Mouse (Mus musculus) stomach, embryonic 14.5 days (tissue): ENCODE results near the gene Cbs. TPM values are rescaled to one million over a fixed set of nuclear protein-coding genes. Genes with fewer than 3 reads are reported as not detected.

Experiments
- ATAC-seq: fragments of 200-750 bp; cut with Nextera tagmentation; 2 replicates; pipeline ENCODE4 v1.8.0; 2017; ENCODE audit warnings: low read depth, moderate TSS enrichment; ENCODE audit not compliant: insufficient number of reproducible peaks, insufficient read depth, low FRiP score
- H3K27ac ChIP-seq: fragments of 300-500 bp; sonication (generic); 2 replicates; pipeline ENCODE4 v1.5.1; 2014; ENCODE audit warnings: mild to moderate bottlenecking, low read length, moderate library complexity, mixed read lengths
- H3K27me3 ChIP-seq: fragments of 300-500 bp; sonication (generic); 2 replicates; pipeline ENCODE4 v1.6.1; 2014; ENCODE audit warnings: low read length, control low read depth, mixed read lengths; ENCODE audit not compliant: control insufficient read depth, insufficient read depth
- H3K36me3 ChIP-seq: fragments of 300-500 bp; sonication (generic); 2 replicates; pipeline ENCODE4 v1.6.1; 2014; ENCODE audit warnings: mild to moderate bottlenecking, control low read depth, low read length, moderate library complexity, mixed read lengths; ENCODE audit not compliant: control insufficient read depth, insufficient read depth
- H3K4me1 ChIP-seq: fragments of 300-500 bp; sonication (generic); 2 replicates; pipeline ENCODE4 v1.6.1; 2014; ENCODE audit warnings: low read length, control low read depth, mixed read lengths; ENCODE audit not compliant: control insufficient read depth, insufficient read depth
- H3K4me2 ChIP-seq: fragments of 300-500 bp; sonication (generic); replicated peaks from 2 replicates; pipeline ENCODE4 v1.6.1; 2014; ENCODE audit warnings: low read depth, low read length, control low read depth
- H3K4me3 ChIP-seq: fragments of 300-500 bp; sonication (generic); 2 replicates; pipeline ENCODE4 v1.5.1; 2014; ENCODE audit warnings: low read depth, low read length, control low read depth
- H3K9ac ChIP-seq: fragments of 300-500 bp; sonication (generic); replicated peaks from 2 replicates; pipeline ENCODE4 v1.6.1; 2014; ENCODE audit warnings: low read depth, mild to moderate bottlenecking, control low read depth, low read length, moderate library complexity, mixed read lengths
- H3K9me3 ChIP-seq: fragments of 300-500 bp; sonication (generic); 2 replicates; pipeline ENCODE4 v1.6.1; 2016; ENCODE audit warnings: low read depth, low read length, control low read depth; ENCODE audit not compliant: control insufficient read depth
- WGBS: fragments of 180-500 bp; shearing (Covaris S2); extraction: QIAGEN DNeasy Blood & Tissue Kit; methylation state at CpG from one replicate; pipeline ENCODE4 v1.1.7; 2014; 5-methylcytosine and 5-hydroxymethylcytosine counted together
- polyA plus RNA-seq: library from polyadenylated mRNA; unstranded; fragments of >200 nt; fragmentation: Nextera tagmentation; extraction: Ambion mirVana; gene quantifications from 2 replicates; pipeline ENCODE4 v1.2.1, GENCODE M21; 2014

Gene Cbs
- polyA plus RNA-seq, result 1.3 and 3.6 TPM in 2 replicates

- no peaks in the 10 kb centered on the region for H3K9me3 ChIP-seq
- H3K4me1 ChIP-seq, result peaks cover 5% of the 10 kb centered on the region
- no peaks in the 10 kb centered on the region for H3K36me3 ChIP-seq
- peak within 1 kb of the TSS; percentile 46 for H3K4me3 ChIP-seq
- H3K27me3 ChIP-seq, result no peaks in the 10 kb centered on the region; the same call in 1 of the 2 replicates
- peak within 1 kb of the TSS; percentile 21; the same call in 1 of the 2 replicates for H3K9ac ChIP-seq
- peak; percentile 92 for ATAC-seq
- no peak within 1 kb of the TSS for H3K27ac ChIP-seq
- 2% methylated on average over 55 of the region's 61 CpGs for WGBS
- H3K4me2 ChIP-seq, result peak within 1 kb of the TSS; percentile 99
Measured at GRCm38 (mm10) chr17:31636942-31637811, at the start of gene Cbs. Cbs (minus strand) TSS chr17:31637238.

GRCm38 (mm10) chr17:31686225-31686564 is 49.2 kb upstream of the Cbs start:
- Histone ChIP-seq H3K4me1 (peaks cover 12% of the 10 kb centered on the region), H3K4me2 (peak overlapping the region; percentile 19; the same call in 1 of the 2 replicates), H3K36me3 (no peaks in the 10 kb centered on the region), H3K27me3 (no peaks in the 10 kb centered on the region), H3K27ac (peak overlapping the region; percentile 92), H3K9ac (no peak overlapping the region), H3K4me3 (no peak overlapping the region), H3K9me3 (no peaks in the 10 kb centered on the region)
- WGBS, result 15% methylated on average over 3 of the region's 3 CpGs
- peak; percentile 53; the same call in 1 of the 2 replicates for ATAC-seq

- peak; percentile 62; the same call in 1 of the 2 replicates for ATAC-seq
- Histone ChIP-seq H3K4me1 (peaks cover 12% of the 10 kb centered on the region), H3K9ac (no peak overlapping the region), H3K27me3 (no peaks in the 10 kb centered on the region), H3K4me3 (no peak overlapping the region), H3K36me3 (no peaks in the 10 kb centered on the region), H3K27ac (peak overlapping the region; percentile 92), H3K4me2 (peak overlapping the region; percentile 19; the same call in 1 of the 2 replicates), H3K9me3 (no peaks in the 10 kb centered on the region)
- 16% methylated on average over 17 of the region's 17 CpGs for WGBS
Measured at GRCm38 (mm10) chr17:31685514-31686224, 48.6 kb upstream of the Cbs start.

- whole genome bisulfite sequencing, result 68% methylated on average over 2 of the region's 2 CpGs
- Histone ChIP-seq H3K27me3 (no peaks in the 10 kb centered on the region), H3K9me3 (no peaks in the 10 kb centered on the region), H3K4me3 (no peak overlapping the region), H3K4me2 (no peak overlapping the region), H3K9ac (no peak overlapping the region), H3K4me1 (no peaks in the 10 kb centered on the region), H3K27ac (no peak overlapping the region), H3K36me3 (no peaks in the 10 kb centered on the region)
- no peak for ATAC-seq
Measured at GRCm38 (mm10) chr17:31680450-31680849, 43.4 kb upstream of the Cbs start.

- no peaks in the 10 kb centered on the region for H3K9me3 ChIP-seq
- 0 out of 2 replicates have a peak, but pooled peaks cover 2% of the 10 kb centered on the region for H3K4me1 ChIP-seq
- ATAC-seq, result no peak
- H3K4me2 ChIP-seq, result no peak within 1 kb of the TSS
- no peaks in the 10 kb centered on the region for H3K36me3 ChIP-seq
- H3K4me3 ChIP-seq, result no peak within 1 kb of the TSS
- WGBS, result 67% methylated on average over 8 of the region's 8 CpGs
- H3K9ac ChIP-seq, result no peak within 1 kb of the TSS
- H3K27me3 ChIP-seq, result no peaks in the 10 kb centered on the region
- H3K27ac ChIP-seq, result no peak within 1 kb of the TSS
Measured at GRCm38 (mm10) chr17:31677507-31677906, 40.5 kb upstream of the Cbs start, which contains the start of gene Cryaa. Cryaa (plus strand) TSS chr17:31677807.

GRCm38 (mm10) chr17:31674426-31674825 is 37.4 kb upstream of the Cbs start:
- Histone ChIP-seq H3K9me3 (no peaks in the 10 kb centered on the region), H3K9ac (no peak overlapping the region), H3K27ac (no peak overlapping the region), H3K4me1 (0 out of 2 replicates have a peak, but pooled peaks cover 2% of the 10 kb centered on the region), H3K36me3 (no peaks in the 10 kb centered on the region), H3K27me3 (no peaks in the 10 kb centered on the region), H3K4me2 (no peak overlapping the region), H3K4me3 (no peak overlapping the region)
- 57% methylated on average over 1 of the region's 1 CpGs for WGBS
- ATAC-seq, result no peak

- H3K36me3 ChIP-seq, result no peaks in the 10 kb centered on the region
- 0 out of 2 replicates have a peak, but pooled peaks cover 2% of the 10 kb centered on the region for H3K4me1 ChIP-seq
- H3K27ac ChIP-seq, result no peak overlapping the region
- H3K9me3 ChIP-seq, result no peaks in the 10 kb centered on the region
- ATAC-seq, result no peak
- WGBS, result 82% methylated on average over 12 of the region's 12 CpGs
- H3K9ac ChIP-seq, result no peak overlapping the region
- H3K4me2 ChIP-seq, result no peak overlapping the region
- no peak overlapping the region for H3K4me3 ChIP-seq
- no peaks in the 10 kb centered on the region for H3K27me3 ChIP-seq
Measured at GRCm38 (mm10) chr17:31672279-31672678, 35.2 kb upstream of the Cbs start.

GRCm38 (mm10) chr17:31671698-31672097 is 34.7 kb upstream of the Cbs start:
- Histone ChIP-seq H3K9me3 (no peaks in the 10 kb centered on the region), H3K4me2 (no peak overlapping the region), H3K9ac (no peak overlapping the region), H3K27me3 (no peaks in the 10 kb centered on the region), H3K4me3 (no peak overlapping the region), H3K36me3 (no peaks in the 10 kb centered on the region), H3K27ac (no peak overlapping the region), H3K4me1 (0 out of 2 replicates have a peak, but pooled peaks cover 2% of the 10 kb centered on the region)
- 77% methylated on average over 8 of the region's 8 CpGs for WGBS
- ATAC-seq, result no peak
